ENCODE assay signal across 23 mouse cellular contexts in genomic region chr4:33111358-33111757, GRCm38 (mm10). TPM values are rescaled to one million over a fixed set of nuclear protein-coding genes. Genes with fewer than 3 reads are reported as not detected.
A peak's percentile ranks its signal among the peaks of the same experiment; 100 is the strongest.
DNase-seq lines count a peak whose midpoint lies in the region; ATAC-seq lines count a peak whose summit lies in the region.
"Had no signal": no experiment of that assay in that cellular context is flagged by ENCODE, and none has a peak within 500 bp of the region (broad histone marks: within the 10 kb centered on the region; RNA-seq: fewer than 3 reads in every experiment).

No protein-coding gene starts in this region.

- peak; percentile 20 to 33 for DNase-seq in spleen, postnatal 36 days (ENCODE audit: low spot score in 2 of 2)
- no peak for DNase-seq in spleen, adult 12 weeks (ENCODE audit: low spot score)
- DNase-seq in thymus, postnatal 4 days = peak; percentile 19
- DNase-seq in thymus, postnatal 36 days = no peak
- peak; percentile 25 for DNase-seq in splenic B cell, adult 2 months (ENCODE audit: low read depth, low spot score)
- DNase-seq in yolk sac, embryonic 10.5 days (ENCODE audit: low spot score) = no peak
- no peak for DNase-seq in gastrocnemius, postnatal 4 days (ENCODE audit: low spot score in 2 of 2)
- DNase-seq: adrenal gland, postnatal 10 days; cerebellum, adult 11 months; cerebellum, adult 8-10 months; cerebellum, postnatal 14 days; embryo, embryonic 11 days; gastrocnemius, postnatal 36 days; heart, adult 18-20 months; heart, postnatal 10 days; heart, postnatal 4 days had no signal

- no peaks in the 10 kb centered on the region for H3K36me3 ChIP-seq in splenic B cell, adult 2 months (ENCODE audit: control insufficient read depth, insufficient read depth, low read length, poor library complexity, severe bottlenecking)
- H3K36me3 ChIP-seq: embryonic facial prominence, embryonic 15.5 days; forebrain, embryonic 15.5 days; G1E; heart, embryonic 10.5 days had no signal

- no peaks in the 10 kb centered on the region for H3K27me3 ChIP-seq in splenic B cell, adult 2 months (ENCODE audit: control insufficient read depth, insufficient read depth, low read length, poor library complexity, severe bottlenecking)
- H3K27me3 ChIP-seq: embryonic facial prominence, embryonic 15.5 days; forebrain, embryonic 15.5 days had no signal

- 0 out of 2 replicates have a peak, but pooled peaks have one; percentile 53 for ATAC-seq in monocyte, adult 5-6 weeks (replicated peaks; ENCODE audit: insufficient number of reproducible peaks, low FRiP score, low TSS enrichment, poor library complexity, severe bottlenecking)
- ATAC-seq: forebrain, embryonic 15.5 days had no signal

RNA-seq across cellular contexts. Expression of gene Gabrr1, which starts 21.0 kb away (rescaled TPM):
- total RNA-seq in monocyte, adult 5-6 weeks (2017) = not detected in 3 replicates
- total RNA-seq in gastrocnemius, postnatal 4 days (2021) = under 1 TPM in 1 of 2 experiments, not detected in 1; 0.20 TPM
- total RNA-seq: common myeloid progenitor, adult 5-6 weeks; gastrocnemius, postnatal 36 days had no signal

RNA-seq across cellular contexts. Expression of gene Gabrr2, which starts 48.6 kb away (rescaled TPM):
- 0.78 TPM in 1 of 3 replicates, not detected in the others for total RNA-seq in monocyte, adult 5-6 weeks (2017)
- total RNA-seq in gastrocnemius, postnatal 4 days (2021) = 1 to 10 TPM; 1.5 to 1.8 TPM
- total RNA-seq: adrenal gland, postnatal 4 days; common myeloid progenitor, adult 5-6 weeks; heart, postnatal 4 days had no signal

Comparison
In these comparisons a context has a peak if more than half of its experiments do, and no peak if none do; other contexts are left out.
1. DNase-seq: peak in spleen, postnatal 36 days (2 of 2), thymus, postnatal 4 days (single experiment) and splenic B cell, adult 2 months (single experiment); none in spleen, adult 12 weeks (single experiment), thymus, postnatal 36 days (0 of 2), yolk sac, embryonic 10.5 days (single experiment) and gastrocnemius, postnatal 4 days (0 of 2).